Mouse (Mus musculus) fibroblast of lung, adult 2 months (primary cell): ENCODE results near the gene Izumo1r.
"Not testable (repeated sequence)": the region's sequence is repeated elsewhere in the genome, so short reads cannot be mapped to it uniquely, and the experiment has no call there.

Experiments
- DNase-seq: peaks from one replicate; pipeline ENCODE4 v3.0.0-alpha.2; 2011; ENCODE audit warnings: low read depth

Gene Izumo1r

DNA sequence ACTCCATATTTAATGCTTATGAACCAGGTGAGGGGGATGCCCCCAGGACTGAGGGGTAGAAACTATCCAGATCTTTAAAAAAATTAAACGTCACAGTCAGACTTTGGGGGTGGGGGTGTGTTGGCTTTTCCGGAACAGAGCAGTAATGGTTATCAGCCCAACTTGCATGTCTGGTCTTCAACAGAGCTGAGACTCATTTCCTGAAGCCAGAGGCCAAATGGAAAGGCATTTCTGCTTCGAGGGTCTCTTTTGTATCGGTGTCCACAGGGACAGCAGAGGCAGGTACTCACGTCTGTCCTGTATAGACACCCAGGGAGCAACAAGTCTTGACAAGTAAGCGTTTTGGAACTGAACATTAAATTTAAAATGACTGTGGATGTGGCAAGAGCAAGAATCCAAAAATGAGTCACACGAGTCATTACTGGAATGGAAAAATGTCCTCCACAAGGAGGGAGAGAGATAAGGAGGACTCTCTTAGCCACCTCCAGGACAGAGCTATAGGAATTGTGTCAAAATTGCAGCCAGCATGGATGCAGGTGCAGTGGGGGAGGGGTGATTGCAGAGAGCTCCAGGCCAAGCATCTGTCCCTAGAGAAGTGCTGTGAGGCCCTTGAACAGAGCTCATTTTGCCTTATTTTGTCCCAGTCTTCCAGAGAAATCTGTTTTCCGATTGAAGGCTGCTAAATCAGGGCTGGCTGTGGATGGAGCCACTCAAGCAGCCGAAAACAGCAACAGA lies 1.2 kb upstream of the Izumo1r start:
- DNase-seq = peak; percentile 7

DNA sequence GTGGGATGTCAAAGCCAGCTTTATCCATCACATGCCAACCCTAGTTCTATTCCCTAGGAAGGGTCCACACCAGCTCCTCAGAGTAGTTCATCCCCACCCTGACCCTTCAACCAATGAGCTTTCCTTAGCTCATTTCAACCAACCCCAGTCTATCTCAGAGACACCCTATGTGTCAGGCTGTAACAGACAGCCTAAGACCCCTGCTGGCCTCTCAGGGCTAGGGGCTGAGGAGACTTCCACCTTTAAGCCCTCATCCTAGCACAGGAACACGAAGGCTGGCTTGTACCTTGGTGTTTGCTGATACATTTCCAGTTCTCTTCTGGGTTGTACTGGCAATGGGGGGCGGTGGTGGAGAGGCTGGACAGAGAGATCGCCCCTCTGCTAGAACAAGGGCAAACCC lies 743 bp downstream of the Izumo1r start:
- DNase-seq = no peak

DNA sequence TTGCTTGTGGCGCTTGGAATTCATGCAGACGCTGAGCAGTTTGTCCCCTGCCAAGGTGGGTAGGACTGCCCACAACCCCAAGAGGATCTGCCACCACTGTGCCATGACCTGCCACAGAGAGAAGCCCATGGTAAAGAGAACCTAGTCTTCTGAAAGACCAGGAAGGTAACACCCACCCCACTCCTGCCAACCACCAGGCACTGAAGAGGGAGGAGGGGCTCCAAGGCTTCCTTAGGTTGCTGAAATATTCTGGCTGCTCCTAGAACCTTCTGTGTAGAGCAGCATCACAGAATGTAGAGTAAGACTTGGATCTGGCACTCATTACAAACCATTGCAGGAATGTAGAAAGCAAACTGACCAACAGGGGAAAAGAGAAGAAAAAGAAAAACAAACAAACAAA lies 1.3 kb downstream of the Izumo1r start:
- DNase-seq = no peak

DNA sequence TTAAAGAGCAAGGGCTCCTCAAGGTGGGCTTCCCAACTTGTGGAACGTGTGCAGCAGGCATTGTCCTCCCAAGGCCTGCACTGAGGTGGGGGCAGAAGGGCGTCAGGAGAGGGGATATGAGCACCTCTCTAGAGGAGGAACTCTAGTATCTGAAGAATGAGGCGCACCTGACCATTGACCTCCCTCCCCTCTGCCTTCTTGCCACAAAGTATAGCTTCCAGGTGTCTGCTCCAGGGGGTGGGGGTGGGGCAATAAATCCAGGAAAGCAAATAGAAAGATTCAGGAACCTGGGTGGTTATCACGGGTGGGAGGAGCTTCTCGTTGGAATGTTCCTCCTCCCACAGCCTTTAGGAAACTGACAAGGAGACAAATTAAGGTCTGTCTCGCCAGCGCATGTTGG lies 2.0 kb downstream of the Izumo1r start:
- DNase-seq = no peak

DNA sequence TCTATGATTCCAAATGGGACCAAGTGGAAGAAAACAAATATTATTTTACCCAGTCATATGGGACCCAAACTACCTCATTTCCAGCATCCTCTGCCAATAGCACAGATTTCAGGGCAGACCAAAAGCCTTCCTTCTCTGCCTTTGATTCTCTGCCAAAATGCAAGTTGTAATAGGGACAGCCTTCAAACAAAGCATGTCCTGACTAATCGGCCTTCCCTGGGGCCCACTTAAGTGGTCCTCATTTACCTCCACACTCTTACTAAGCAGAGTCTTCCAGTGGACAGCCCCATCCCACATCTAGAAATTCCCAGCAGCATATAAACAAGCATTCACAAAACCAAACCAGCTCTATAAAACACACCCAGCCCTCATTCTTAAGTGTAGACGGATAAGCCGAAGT lies 6.6 kb downstream of the Izumo1r start:
- no peak for DNase-seq

DNA sequence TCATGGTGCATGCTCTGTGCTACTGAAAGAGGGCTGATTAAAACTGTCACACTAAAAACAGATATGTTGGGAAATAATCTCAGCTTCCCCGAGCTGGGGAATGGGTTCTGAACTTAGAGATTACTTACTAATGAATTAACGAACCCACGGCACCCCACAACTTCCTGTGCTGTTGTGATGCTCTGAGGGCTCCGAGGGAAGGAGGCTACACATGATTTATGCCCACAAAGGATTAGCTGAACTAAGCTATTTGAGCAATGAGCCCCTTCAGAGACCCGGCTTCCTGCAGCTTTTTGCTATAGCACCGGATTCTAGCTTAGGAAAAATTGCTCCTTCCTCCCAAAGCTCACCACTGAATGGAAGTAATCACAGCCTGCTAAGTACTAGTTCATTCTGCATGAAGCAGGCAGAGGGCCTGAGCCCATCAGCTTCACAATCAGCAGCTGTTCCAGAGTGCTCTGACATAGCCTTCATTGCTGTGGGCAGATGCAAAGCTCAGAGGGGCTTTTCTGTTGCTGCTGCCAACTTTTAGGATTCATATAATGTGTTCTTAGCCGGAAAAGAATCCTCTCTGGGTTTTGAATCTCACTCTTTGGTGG lies 8.4 kb downstream of the Izumo1r start:
- no peak for DNase-seq

DNA sequence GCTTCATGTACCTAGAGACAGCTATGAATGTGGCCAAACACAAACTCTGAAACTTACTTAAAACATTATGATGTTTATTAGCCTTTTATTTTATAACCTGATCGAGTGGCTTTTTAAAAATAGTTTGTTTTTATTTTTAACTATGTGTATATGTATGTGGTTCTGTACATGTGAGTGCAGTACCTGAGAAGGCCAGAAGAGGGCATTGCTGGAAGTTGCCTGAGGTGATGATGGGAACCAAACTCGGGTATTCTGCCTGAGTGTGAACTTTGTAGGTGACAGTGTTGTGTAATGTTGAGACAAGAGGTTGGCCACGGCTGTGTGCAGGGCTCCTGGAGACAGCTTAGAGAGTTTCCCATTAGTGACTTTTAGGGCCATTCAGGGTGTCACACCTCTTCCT lies 9.1 kb downstream of the Izumo1r start:
- DNase-seq = no peak

DNA sequence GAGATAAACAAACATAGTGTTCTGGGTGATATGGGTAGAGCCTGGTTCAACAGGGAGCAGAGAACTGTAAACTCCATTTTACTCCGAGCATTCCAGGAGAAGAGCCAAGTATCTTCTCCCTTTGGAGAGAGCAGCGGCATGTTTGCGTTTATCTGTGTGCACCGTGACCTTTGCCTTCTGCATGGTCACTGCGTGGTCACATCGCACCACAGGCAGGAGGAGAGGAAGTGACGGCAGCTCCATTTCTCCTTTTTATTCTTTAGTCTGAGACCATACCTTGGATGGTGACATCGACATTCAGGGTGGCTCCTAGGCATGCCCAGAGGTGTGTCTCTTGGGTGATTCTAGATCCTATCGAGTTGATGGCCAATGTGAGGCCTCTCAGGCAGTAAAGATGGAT lies 10.4 kb downstream of the Izumo1r start:
- DNase-seq = no peak

DNA sequence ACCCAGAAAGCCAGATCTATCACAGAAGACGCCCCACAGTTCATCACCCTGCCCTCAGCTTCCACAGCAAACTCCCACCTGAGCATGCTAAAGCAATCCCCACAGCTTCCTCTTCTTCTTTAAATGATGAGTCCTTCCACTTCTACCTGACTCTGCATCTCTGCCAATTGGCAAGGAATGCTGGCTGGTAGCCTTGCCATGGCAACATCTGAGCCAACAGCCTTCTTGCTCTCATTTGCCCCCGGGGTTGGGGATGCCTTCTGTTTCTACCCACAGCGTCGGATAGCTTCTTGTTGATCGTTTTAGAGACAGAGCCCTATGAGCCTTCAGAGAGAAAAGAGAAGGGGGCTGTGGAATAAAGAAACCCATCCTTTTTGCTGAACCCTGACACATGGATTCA lies 11.9 kb downstream of the Izumo1r start:
- DNase-seq = no peak

DNA sequence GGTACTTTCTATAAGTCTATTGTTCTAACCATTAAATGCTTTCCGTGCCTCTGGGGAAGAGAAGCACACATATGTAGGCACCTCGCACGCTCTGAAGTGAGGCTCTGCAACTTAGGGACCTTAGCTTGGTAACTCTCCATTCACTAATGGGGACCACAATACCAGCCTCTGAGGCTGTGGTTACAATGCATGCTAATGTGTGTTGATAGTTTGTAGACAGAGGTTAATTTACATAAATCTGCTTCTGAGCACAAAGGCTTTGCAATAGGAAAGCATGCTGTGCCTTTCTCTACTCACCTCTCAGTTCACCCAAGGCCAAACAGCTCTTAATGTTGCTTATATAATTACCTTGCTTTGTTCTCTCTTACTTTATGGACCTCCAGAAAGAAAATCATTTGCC lies 13.1 kb downstream of the Izumo1r start:
- DNase-seq = no peak

DNA sequence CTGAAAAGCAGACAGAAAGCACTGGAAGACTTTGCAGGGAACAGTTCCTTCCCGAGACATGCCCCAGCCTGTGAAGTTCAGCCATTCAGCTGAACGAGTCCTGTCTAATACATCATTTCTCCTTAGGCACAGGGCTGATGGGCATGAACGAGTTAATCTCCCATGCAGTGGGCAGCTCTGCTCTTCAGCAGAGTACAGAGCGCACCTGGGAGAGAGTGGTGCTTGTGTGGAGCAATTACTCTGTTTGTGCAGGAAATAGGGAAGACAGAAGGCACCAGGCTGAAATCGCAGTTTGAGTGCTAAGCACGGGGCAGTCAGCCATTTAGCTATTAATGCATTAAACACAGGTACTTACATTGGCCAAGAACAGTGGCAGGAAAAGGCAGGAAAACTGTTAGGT lies 15.1 kb downstream of the Izumo1r start:
- DNase-seq = no peak

DNA sequence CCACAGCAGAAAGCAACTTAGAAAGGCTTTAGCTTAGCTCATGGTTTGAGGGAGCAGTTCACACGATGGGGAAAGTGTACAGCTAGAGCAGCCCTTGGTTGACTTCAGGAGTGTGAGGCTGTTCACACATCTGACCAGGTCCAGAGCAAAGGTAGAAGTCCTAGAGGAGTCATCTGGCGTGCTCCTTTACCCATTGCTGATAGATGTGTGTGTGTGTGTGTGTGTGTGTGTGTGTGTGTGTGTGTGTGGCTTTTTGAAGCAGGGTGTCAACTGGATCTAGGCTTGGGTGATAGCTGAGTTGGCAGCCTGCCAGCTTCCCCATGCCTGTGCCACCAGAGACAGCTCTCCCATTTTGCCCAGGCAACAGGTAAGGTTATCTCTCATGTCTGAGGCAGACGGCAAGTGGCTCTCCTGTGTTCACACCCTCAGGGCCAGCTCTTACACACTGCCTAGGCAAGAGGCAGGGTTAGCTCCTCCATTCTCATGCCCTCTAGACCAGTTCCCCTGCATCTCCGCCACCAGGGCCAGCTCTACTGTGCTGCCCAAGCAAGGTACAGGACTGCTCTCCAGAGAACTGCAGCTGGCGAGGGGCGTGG lies 15.9 kb downstream of the Izumo1r start:
- no peak for DNase-seq

DNA sequence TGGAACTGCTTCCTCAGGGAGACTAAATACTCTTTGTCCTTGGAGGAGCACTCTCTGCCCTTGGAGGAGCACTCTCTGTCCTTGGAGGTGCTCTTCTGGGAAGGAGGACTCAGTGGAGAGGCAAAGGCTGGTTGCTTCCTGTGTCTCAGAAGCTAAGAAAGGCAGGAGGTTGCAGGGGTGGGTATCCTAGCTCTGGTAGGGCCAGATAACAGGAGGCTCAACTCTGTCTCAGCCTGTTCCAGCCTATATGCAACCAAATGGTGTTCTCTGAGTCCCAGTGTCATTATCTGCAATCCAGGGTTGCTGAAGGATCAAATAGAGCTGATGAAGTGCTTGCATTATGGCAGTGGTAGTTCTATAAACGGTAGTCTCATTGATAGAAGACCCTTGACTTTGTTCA lies 17.8 kb downstream of the Izumo1r start:
- no peak for DNase-seq

DNA sequence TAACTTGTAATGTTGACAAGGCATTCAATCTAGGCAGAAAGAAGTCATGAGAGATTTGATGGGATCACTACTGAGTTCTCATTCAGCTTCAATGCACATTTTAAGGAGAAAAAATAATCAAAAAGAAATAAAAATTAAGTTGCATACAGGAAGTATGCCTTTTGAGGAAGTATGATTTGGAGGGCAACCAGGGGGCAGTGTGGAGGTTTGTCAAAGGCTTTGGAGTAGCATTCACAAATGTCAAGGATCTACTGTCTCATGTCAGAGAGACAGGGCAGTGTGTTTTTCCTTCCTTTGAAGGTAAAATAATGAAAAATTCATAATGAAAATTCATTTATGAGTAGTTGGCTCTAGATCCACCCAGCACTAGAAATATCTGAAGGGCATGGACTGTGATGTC lies 18.6 kb downstream of the Izumo1r start:
- no peak for DNase-seq

DNA sequence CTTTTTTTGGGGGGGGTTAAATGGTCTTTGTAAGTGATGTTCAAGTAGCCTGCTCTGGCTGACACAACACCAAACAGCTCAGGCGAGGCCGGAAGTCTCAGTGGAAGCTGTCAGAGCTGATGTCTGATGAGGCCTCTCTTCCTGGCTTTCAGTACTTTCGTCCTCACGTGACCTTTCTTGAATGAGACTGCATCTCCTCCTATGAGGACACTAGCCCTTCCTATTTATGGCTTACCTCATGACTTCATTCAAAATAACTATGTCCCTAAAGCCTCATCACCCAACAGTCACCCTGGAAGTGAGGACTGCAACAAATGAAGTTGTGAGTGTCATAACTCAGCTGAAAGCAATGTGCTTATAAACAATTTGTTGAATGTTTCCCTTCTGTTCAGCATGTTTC lies 19.1 kb downstream of the Izumo1r start:
- DNase-seq = no peak

DNA sequence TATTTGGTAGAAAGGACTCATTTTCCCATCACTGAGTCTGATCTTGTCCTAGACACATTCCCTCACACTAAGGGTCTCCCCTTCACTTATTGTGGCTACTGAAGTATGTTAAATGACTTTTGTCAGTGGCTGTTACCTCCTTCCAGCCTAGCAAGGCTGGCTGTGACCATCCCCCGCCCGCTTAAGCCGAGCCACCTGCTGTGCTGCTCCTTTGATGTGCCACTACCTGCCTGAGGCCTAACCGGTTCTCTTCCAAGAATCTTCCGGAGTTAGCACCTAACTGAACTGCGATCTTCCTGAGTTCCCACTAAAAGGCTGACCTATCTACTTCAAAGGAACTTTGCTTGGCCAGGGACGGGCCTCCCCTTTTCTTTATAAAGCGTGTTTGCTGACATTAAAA lies 27.2 kb downstream of the Izumo1r start:
- DNase-seq = not testable (repeated sequence)

DNA sequence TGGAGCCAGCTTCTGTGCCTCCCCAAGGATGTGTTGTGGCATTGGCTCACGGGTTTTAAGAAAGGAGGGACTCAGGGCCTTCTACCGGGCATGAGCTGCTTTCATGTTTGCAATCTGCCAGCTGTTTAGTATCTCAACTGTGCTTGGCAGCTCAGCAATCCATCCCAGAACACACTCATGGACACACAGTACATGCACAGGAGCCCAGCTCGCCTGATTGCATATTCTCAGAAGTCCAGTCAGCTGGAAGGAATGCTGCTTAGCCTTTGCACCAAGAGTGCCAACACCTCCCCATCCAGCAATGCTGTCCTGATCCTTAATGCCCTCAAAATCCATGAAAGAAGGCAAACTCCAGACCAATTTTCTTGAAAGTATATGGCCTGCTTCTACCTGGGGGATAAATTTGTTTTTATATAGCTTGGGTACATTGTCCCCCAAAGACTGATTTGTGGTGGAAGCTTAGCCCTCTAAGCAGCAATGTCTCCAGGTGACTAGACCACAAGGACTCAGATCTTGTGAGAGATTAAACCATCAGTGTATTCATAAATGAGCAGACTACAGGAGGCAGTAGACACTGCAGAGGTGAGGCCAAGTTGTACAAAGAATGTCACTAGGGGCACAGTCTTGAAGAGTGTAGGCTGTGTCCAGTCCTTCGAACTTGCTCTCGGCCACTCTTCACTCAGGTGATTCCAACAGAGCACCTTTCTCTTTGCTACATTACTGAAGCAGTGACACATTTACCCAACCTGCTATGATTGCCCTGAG lies 27.8 kb downstream of the Izumo1r start:
- peak; percentile 13 for DNase-seq

DNA sequence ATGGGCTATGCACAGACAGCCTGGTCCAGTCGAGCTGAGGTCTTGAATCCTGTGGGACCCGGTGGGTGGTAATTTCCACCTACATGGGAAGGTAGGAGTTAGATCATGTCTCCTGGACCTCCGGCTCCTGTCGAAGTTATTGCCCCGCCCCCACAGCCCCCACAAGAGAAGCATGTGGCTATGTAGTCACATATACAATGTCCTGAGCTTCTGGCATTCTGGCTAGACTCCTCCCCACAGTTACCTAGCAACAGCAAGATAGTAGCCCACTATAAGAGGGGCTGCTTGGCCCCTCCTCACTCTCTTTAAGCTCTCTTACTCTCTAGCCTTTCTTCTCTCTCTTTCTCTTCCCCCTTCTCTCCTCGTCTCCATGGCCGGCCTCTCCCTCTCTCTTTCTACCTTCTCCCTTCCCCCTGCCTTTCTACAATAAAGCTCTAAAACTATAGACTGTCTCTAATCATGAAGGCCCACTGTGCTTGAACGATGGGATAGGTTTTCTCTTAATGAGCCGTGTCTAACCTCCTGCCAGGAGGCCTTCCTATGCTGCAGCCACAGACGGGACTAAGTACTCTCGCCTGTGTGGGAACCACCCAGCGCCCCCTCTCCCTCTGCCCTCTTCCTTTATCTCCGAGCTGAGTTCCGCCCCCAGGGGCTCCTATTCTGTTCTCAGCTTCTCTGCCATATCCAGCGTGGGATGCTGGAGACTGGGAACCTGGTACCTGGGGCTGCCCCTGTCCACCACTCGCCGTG lies 31.4 kb downstream of the Izumo1r start:
- no peak for DNase-seq

DNA sequence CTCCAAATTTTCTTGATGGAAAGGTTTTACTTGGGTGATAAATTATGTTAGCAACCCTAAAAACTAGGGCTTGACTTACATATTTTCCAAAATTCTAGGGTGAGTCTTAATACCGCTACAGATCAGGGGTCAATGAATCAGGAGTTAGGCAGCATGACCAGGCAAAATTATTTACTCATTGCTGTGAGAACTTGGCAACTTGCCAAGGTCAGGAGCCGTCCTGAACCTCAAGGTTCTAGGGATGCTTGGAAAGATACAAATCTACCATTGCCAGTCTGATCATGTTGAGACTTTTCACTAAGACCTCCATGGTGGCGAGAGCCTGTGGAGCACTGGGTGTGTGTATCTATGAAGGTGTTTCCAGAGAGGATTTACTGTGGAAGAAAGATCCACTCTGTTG lies 32.2 kb downstream of the Izumo1r start:
- DNase-seq = peak; percentile 9

DNA sequence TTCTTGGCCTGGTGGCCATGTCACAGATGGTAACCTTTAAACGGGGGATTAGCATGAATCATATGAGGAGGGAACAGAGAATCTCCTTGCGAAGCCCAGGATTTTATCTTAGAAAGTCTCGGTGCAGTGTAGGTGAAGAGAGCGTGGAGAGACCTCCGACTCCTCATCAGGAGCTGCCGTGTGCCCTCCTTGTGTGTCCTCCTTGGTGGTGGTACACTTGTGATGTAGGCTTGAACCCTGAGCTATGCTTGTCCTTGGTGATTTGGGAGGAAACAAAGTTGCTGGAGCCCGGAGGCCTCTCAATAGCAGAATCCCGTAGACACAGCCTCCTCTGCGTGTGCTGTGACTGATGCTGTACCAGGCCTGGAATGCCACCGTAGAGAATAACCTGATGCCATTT lies 32.9 kb downstream of the Izumo1r start:
- no peak for DNase-seq

DNA sequence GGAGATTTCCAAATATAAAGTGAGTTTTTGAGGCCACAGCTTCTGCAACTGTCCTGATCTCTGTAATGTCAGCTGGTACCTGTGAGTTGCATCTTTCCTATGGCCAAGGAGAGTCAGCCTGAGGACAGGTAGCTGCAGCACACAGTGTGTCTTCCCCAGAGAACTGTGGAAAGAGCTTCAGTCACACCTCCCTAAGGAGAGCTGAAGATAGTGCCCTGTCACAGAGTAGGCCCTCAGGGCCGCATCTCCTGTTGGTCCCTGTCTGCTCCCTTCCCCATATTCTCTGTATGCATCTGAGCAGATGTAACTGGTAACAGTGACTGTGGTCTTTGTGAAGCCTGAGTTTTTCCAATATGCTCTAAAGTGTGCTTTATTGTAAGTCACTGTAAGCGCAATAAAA lies 33.4 kb downstream of the Izumo1r start:
- no peak for DNase-seq

DNA sequence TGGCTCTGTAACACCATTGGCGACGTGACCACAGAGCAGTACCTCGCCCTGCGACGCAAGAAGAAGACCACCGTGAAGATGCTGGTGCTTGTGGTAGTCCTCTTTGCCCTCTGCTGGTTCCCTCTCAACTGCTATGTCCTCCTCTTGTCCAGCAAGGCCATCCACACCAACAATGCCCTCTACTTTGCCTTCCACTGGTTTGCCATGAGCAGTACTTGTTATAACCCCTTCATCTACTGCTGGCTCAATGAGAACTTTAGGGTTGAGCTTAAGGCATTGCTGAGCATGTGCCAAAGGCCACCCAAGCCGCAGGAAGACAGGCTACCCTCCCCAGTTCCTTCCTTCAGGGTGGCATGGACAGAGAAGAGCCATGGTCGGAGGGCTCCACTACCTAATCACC lies 35.4 kb downstream of the Izumo1r start:
- no peak for DNase-seq
